Comparison of ENCODE assay signal across 8 mouse cellular contexts in the genomic region with DNA sequence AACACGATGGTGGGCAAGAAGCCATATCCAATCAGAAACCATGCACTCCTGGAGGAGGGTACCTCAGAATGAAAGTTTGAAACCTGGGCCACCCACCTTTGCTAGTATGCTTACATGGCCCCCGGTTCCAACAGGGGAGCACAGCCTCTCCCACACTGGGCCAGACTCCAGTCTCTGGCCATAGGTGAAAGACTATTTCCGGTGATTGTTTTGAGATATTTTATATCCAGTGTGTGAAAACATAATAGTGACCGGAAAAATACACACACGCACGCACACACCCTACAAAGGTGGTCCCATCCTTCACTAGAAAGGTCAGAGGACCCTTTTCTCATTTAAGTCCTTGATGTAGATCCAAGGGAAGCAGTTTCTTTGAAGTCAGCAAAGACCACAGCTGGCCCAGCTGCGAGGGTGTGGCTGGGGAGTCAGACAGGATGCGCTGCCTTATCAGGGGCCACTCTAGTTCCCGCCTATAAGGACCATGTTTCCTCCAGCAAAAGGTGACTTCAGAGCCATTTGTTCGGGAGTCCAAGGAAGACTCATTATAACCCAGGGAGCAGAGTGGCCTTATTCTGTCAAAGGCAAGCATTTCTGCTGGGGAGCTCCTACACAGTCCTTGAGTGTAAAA.
DNase-seq lines count a peak whose midpoint lies in the region; ATAC-seq and TF ChIP-seq lines count a peak whose summit lies in the region.

No protein-coding gene starts in this region.

- H3K27ac ChIP-seq in forebrain, embryonic 12.5 days, result 0 out of 2 replicates have a peak overlapping the region, but pooled peaks have one; percentile 33
- no peak overlapping the region for H3K27ac ChIP-seq in forebrain, embryonic 16.5 days (ENCODE audit: low read length)
- H3K27ac ChIP-seq in limb, embryonic 12.5 days, result peak overlapping the region; percentile 90
- no peak overlapping the region for H3K27ac ChIP-seq in cerebellum, adult 2 months (ENCODE audit: insufficient read depth, low read length)

- 0 out of 2 replicates have a peak, but pooled peaks cover 3% of the 10 kb centered on the region for H3K9me3 ChIP-seq in forebrain, embryonic 12.5 days
- H3K9me3 ChIP-seq in forebrain, embryonic 16.5 days (ENCODE audit: control insufficient read depth, low read length), result no peaks in the 10 kb centered on the region
- H3K9me3 ChIP-seq in limb, embryonic 12.5 days, result no peaks in the 10 kb centered on the region

- no peak for ATAC-seq in forebrain, embryonic 12.5 days (ENCODE audit: low FRiP score)
- no peak for ATAC-seq in forebrain, embryonic 16.5 days
- no peak for ATAC-seq in limb, embryonic 12.5 days (ENCODE audit: insufficient number of reproducible peaks, insufficient read depth, low FRiP score, low TSS enrichment, low read depth)
- no peak for ATAC-seq in cerebellum, adult (ENCODE audit: insufficient number of reproducible peaks, low FRiP score, low TSS enrichment)

- peak; percentile 10 for DNase-seq in thymus, postnatal 14 days
- no peak for DNase-seq in thymus, adult 18-20 months
- DNase-seq in cerebellum, adult 2 months, result no peak
- no peak for DNase-seq in urinary bladder, adult 2 months (ENCODE audit: low spot score)

- no peak overlapping the region for H3K9ac ChIP-seq in forebrain, embryonic 12.5 days
- H3K9ac ChIP-seq in forebrain, embryonic 16.5 days (replicated peaks; ENCODE audit: low read depth, low read length), result no peak overlapping the region
- no peak overlapping the region for H3K9ac ChIP-seq in limb, embryonic 12.5 days (replicated peaks)

- no peak overlapping the region for H3K4me3 ChIP-seq in forebrain, embryonic 12.5 days (replicated peaks)
- H3K4me3 ChIP-seq in forebrain, embryonic 16.5 days (replicated peaks; ENCODE audit: low read length), result no peak overlapping the region
- H3K4me3 ChIP-seq in limb, embryonic 12.5 days (replicated peaks), result no peak overlapping the region
- H3K4me3 ChIP-seq in cerebellum, adult 2 months (replicated peaks; ENCODE audit: insufficient read depth, low read depth, low read length), result no peak overlapping the region

- no peak for TF ChIP-seq CTCF in cerebellum, adult 2 months (IDR thresholded peaks at IDR 0.05; ENCODE audit: borderline replicate concordance, insufficient read depth, low read depth, low read length)

- 91% methylated on average over 10 of the region's 10 CpGs for WGBS in forebrain, embryonic 12.5 days
- 86% methylated on average over 10 of the region's 10 CpGs for WGBS in forebrain, embryonic 16.5 days
- WGBS in limb, embryonic 12.5 days, result 72% methylated on average over 10 of the region's 10 CpGs
- 89% methylated on average over 10 of the region's 10 CpGs for WGBS in cerebellum, adult 2 months

- no peaks in the 10 kb centered on the region for H3K27me3 ChIP-seq in forebrain, embryonic 12.5 days
- no peaks in the 10 kb centered on the region for H3K27me3 ChIP-seq in forebrain, embryonic 16.5 days (replicated peaks; ENCODE audit: control insufficient read depth, insufficient read depth, low read length)
- H3K27me3 ChIP-seq in limb, embryonic 12.5 days, result no peaks in the 10 kb centered on the region
- H3K27me3 ChIP-seq in cerebellum, adult 2 months (ENCODE audit: control insufficient read depth, insufficient read depth, low read length), result no peaks in the 10 kb centered on the region; the same call in 1 of the 2 replicates

- no peaks in the 10 kb centered on the region for H3K36me3 ChIP-seq in forebrain, embryonic 12.5 days (replicated peaks)
- no peaks in the 10 kb centered on the region for H3K36me3 ChIP-seq in forebrain, embryonic 16.5 days (ENCODE audit: control insufficient read depth, insufficient read depth)
- H3K36me3 ChIP-seq in limb, embryonic 12.5 days, result no peaks in the 10 kb centered on the region

- no peak overlapping the region for H3K4me2 ChIP-seq in forebrain, embryonic 12.5 days
- no peak overlapping the region for H3K4me2 ChIP-seq in forebrain, embryonic 16.5 days (ENCODE audit: low read length)
- no peak overlapping the region for H3K4me2 ChIP-seq in limb, embryonic 12.5 days

- no peak for TF ChIP-seq POLR2A in cerebellum, adult 2 months (IDR thresholded peaks at IDR 0.05; ENCODE audit: borderline replicate concordance, insufficient read depth, low read length)

- peaks cover 32% of the 10 kb centered on the region for H3K4me1 ChIP-seq in forebrain, embryonic 12.5 days
- peaks cover 14% of the 10 kb centered on the region for H3K4me1 ChIP-seq in forebrain, embryonic 16.5 days (replicated peaks; ENCODE audit: control insufficient read depth, insufficient read depth, low read length)
- peaks cover 62% of the 10 kb centered on the region for H3K4me1 ChIP-seq in limb, embryonic 12.5 days (replicated peaks)
- no peaks in the 10 kb centered on the region for H3K4me1 ChIP-seq in cerebellum, adult 2 months (ENCODE audit: control insufficient read depth, insufficient read depth, low read length)

Comparison
In these comparisons a context has a peak if more than half of its experiments do, and no peak if none do; other contexts are left out.
1. H3K27ac ChIP-seq: peak in forebrain, embryonic 12.5 days (single experiment) and limb, embryonic 12.5 days (single experiment); none in forebrain, embryonic 16.5 days (single experiment) and cerebellum, adult 2 months (single experiment).